Mouse (Mus musculus) brain, adult 10 weeks (tissue): ENCODE results near the gene Lpar1. TPM values are rescaled to one million over a fixed set of nuclear protein-coding genes. Genes with fewer than 3 reads are reported as not detected.

Experiments used
- polyA plus RNA-seq: library from polyadenylated mRNA; stranded (reverse); fragments of 350-450 nt; fragmentation: Illumina TruSeq; extraction: RNeasy Lipid Tissue Mini Kit (QIAGEN cat#74804); gene quantifications from one replicate; pipeline ENCODE4 v1.2.3, GENCODE M21; 2015; ENCODE audit warnings: low read depth, low replicate concordance

Lpar1 gene
- 40.6 TPM for polyA plus RNA-seq

GRCm38 (mm10) chr4:58553631-58554358 is at the start of gene Lpar1:
Gene Lpar1 (minus strand): TSS chr4:58553898.

Other genes starting within 250 kb of the Lpar1 start
- gene Olfr267, start 233.8 kb upstream of the Lpar1 start, polyA plus RNA-seq: not detected